Mouse (Mus musculus): Measurements from ENCODE around the gene Pnrc1.

GRCm38 (mm10) chr4:33248915-33249314, 41.0 kb downstream of the Pnrc1 start:
- TF ChIP-seq MAX (IDR thresholded peaks at IDR 0.05; ENCODE audit: low read length) (no peak), CTCF (conservative IDR thresholded peaks at IDR 0.05 in 1 of 2, IDR thresholded peaks at IDR 0.05 in 1 of 2; ENCODE audit: low read depth in 2 of 2, low read length in 2 of 2) (no peak), NRF1 (IDR thresholded peaks at IDR 0.05; ENCODE audit: low read depth, low read length) (no peak), MXI1 (IDR thresholded peaks at IDR 0.05; ENCODE audit: low read depth, low read length) (no peak), RAD21 (IDR thresholded peaks at IDR 0.05; ENCODE audit: low read depth, low read length) (no peak), TCF12 (IDR thresholded peaks at IDR 0.05; ENCODE audit: low read depth, low read length) (no peak), POLR2AphosphoS2 (IDR thresholded peaks at IDR 0.05; ENCODE audit: low read depth, low read length) (no peak), EP300 (IDR thresholded peaks at IDR 0.05; ENCODE audit: low read length) (no peak), MAFK (IDR thresholded peaks at IDR 0.05; ENCODE audit: insufficient replicate concordance, low read length) (no peak), IRF4 (IDR thresholded peaks at IDR 0.05; ENCODE audit: low read depth, low read length) (no peak), ETS1 (conservative IDR thresholded peaks at IDR 0.05; ENCODE audit: low read depth, low read length) (no peak), MEF2A (IDR thresholded peaks at IDR 0.05; ENCODE audit: borderline replicate concordance, low read depth, low read length) (no peak)
